Mouse (Mus musculus) CH12.LX (cell line): Measurements from ENCODE around the gene Olfr110. TPM values are rescaled to one million over a fixed set of nuclear protein-coding genes. Genes with fewer than 3 reads are reported as not detected.
A peak's percentile ranks its signal among the peaks of the same experiment; 100 is the strongest.

Experiments
- DNase-seq: peaks from one replicate; pipeline ENCODE4 v3.0.0-alpha.2; 2013; ENCODE audit errors: extremely low read depth
- H3K27ac ChIP-seq: 2 replicates; pipeline ENCODE4 v1.5.1; 2012; ENCODE audit warnings: low read depth, mild to moderate bottlenecking, control low read depth, moderate library complexity; ENCODE audit not compliant: insufficient read depth
- H3K27me3 ChIP-seq: replicated peaks from 2 replicates; pipeline ENCODE3; 2012; ENCODE audit warnings: inconsistent platforms
- H3K36me3 ChIP-seq, 2 experiments: replicated peaks in 1 of 2; 2 replicates each; pipeline versions ENCODE3 to v1.6.1; 2012; ENCODE audit warnings: inconsistent platforms in 1 of 2, low read length in 1 of 2, mild to moderate bottlenecking in 1 of 2, mixed read lengths in 1 of 2, moderate library complexity in 1 of 2; ENCODE audit not compliant: control insufficient read depth in 1 of 2, insufficient read depth in 1 of 2
- H3K4me1 ChIP-seq, 2 experiments: 2 replicates each; pipeline ENCODE4 v1.6.1; 2012; ENCODE audit warnings: inconsistent platforms in 1 of 2, moderate library complexity in 1 of 2; ENCODE audit not compliant: insufficient read depth in 2 of 2, control insufficient read depth in 1 of 2
- H3K4me2 ChIP-seq: 2 replicates; pipeline ENCODE4 v1.6.1; 2012; ENCODE audit warnings: low read depth, mild to moderate bottlenecking, control low read depth; ENCODE audit not compliant: poor library complexity, insufficient read depth, severe bottlenecking
- H3K4me3 ChIP-seq, 3 experiments: fragments of 150-350 bp in 1 of 3; sonication (generic) in 1 of 3; replicated peaks in 1 of 3; 2 replicates each; pipeline versions ENCODE3 to v1.5.1; 2011 to 2012; ENCODE audit warnings: low read depth in 2 of 3, low read length in 2 of 3, mild to moderate bottlenecking in 2 of 3, moderate library complexity in 2 of 3, control low read depth in 1 of 3, improper control_type of control experiment in 1 of 3, inconsistent platforms in 1 of 3, mixed read lengths in 1 of 3; ENCODE audit not compliant: poor library complexity in 1 of 3
- H3K79me2 ChIP-seq: replicated peaks from 2 replicates; pipeline ENCODE4 v1.6.1; 2012; ENCODE audit warnings: mild to moderate bottlenecking, moderate library complexity; ENCODE audit not compliant: control insufficient read depth, poor library complexity, insufficient read depth, severe bottlenecking; ENCODE audit errors: extremely low read depth
- H3K9ac ChIP-seq: 2 replicates; pipeline ENCODE4 v1.6.1; 2012; ENCODE audit warnings: low read depth, mild to moderate bottlenecking, control low read depth, moderate library complexity; ENCODE audit not compliant: insufficient read depth
- H3K9me3 ChIP-seq: replicated peaks from 2 replicates; pipeline ENCODE3; 2012; ENCODE audit warnings: low read length, inconsistent platforms, mixed read lengths
- CHD1 ChIP-seq: IDR thresholded peaks from 2 replicates; pipeline ENCODE4 v1.6.1; 2012; ENCODE audit warnings: low read depth, low read length, improper control_type of control experiment, inconsistent platforms
- CTCF ChIP-seq, 2 experiments: IDR thresholded peaks in 1 of 2; conservative IDR thresholded peaks in 1 of 2; 2 replicates each; pipeline ENCODE4 v1.5.1; 2011 to 2012; ENCODE audit warnings: low read depth in 2 of 2, low read length in 2 of 2, improper control_type of control experiment in 1 of 2, inconsistent platforms in 1 of 2, mild to moderate bottlenecking in 1 of 2, moderate library complexity in 1 of 2
- ELF1 ChIP-seq: IDR thresholded peaks from 2 replicates; pipeline ENCODE4 v1.6.1; 2014; ENCODE audit warnings: low read depth, mild to moderate bottlenecking, inconsistent platforms, low read length, improper control_type of control experiment
- GABPA ChIP-seq: IDR thresholded peaks from 2 replicates; pipeline ENCODE4 v1.6.1; 2012; ENCODE audit warnings: low read depth, low read length, improper control_type of control experiment, inconsistent platforms; ENCODE audit not compliant: insufficient replicate concordance
- IRF4 ChIP-seq: IDR thresholded peaks from 2 replicates; pipeline ENCODE4 v1.6.1; 2014; ENCODE audit warnings: low read depth, mild to moderate bottlenecking, inconsistent platforms, low read length, improper control_type of control experiment
- MAX ChIP-seq: IDR thresholded peaks from 2 replicates; pipeline ENCODE4 v1.6.1; 2011; ENCODE audit warnings: low read length, improper control_type of control experiment
- MAZ ChIP-seq: IDR thresholded peaks from 2 replicates; pipeline ENCODE4 v1.6.1; 2012; ENCODE audit warnings: low read depth, mild to moderate bottlenecking, inconsistent platforms, low read length, improper control_type of control experiment, moderate library complexity
- PAX5 ChIP-seq: IDR thresholded peaks from 2 replicates; pipeline ENCODE4 v1.6.1; 2012; ENCODE audit warnings: low read length, inconsistent platforms, mixed read lengths
- POLR2AphosphoS2 ChIP-seq: IDR thresholded peaks from 2 replicates; pipeline ENCODE4 v1.6.1; 2011; ENCODE audit warnings: low read depth, low read length, improper control_type of control experiment
- SMC3 ChIP-seq: IDR thresholded peaks from 2 replicates; pipeline ENCODE4 v1.6.1; 2011; ENCODE audit warnings: low read depth, low read length, improper control_type of control experiment
- TBP ChIP-seq: conservative IDR thresholded peaks from 2 replicates; pipeline ENCODE4 v1.6.1; 2011; ENCODE audit warnings: low read depth, low read length, improper control_type of control experiment
- USF1 ChIP-seq: IDR thresholded peaks from 2 replicates; pipeline ENCODE4 v1.6.1; 2014; ENCODE audit warnings: low read depth, mild to moderate bottlenecking, inconsistent platforms, low read length, improper control_type of control experiment
- USF2 ChIP-seq: conservative IDR thresholded peaks from 2 replicates; pipeline ENCODE4 v1.6.1; 2011; ENCODE audit warnings: low read depth, low read length, improper control_type of control experiment
- ZC3H11A ChIP-seq: IDR thresholded peaks from 2 replicates; pipeline ENCODE4 v1.6.1; 2012; ENCODE audit warnings: low read depth, mild to moderate bottlenecking, inconsistent platforms, low read length, improper control_type of control experiment
- ZKSCAN1 ChIP-seq: IDR thresholded peaks from 2 replicates; pipeline ENCODE4 v1.6.1; 2012; ENCODE audit warnings: low read depth, inconsistent platforms, low read length, improper control_type of control experiment, borderline replicate concordance
- dilution Hi-C: fragments of 300-500 bp; cut with MboI; formaldehyde crosslinking; loops from 2 replicates; pipeline ENCODE4 v1.14.3; 2020; ENCODE audit warnings: low sequenced_read_pairs; ENCODE audit not compliant: extremely low pct_unique_long_range_greater_than_20kb, extremely low pct_ligation_motif_present
- in situ Hi-C: fragments of 300-500 bp; cut with MboI; formaldehyde crosslinking; loops from 3 replicates; pipeline ENCODE4 v1.14.3; 2019; ENCODE audit warnings: low sequenced_read_pairs, low pct_ligation_motif_present, low pct_unique_long_range_greater_than_20kb, mixed read lengths
- polyA plus RNA-seq: library from polyadenylated mRNA; unstranded; fragments of >175 nt; gene quantifications from 2 replicates; pipeline ENCODE4 v1.2.1, GENCODE M21; 2012; ENCODE audit warnings: low read depth; ENCODE audit not compliant: insufficient read length
- total RNA-seq, 2 experiments: library from RNA; depleted of rRNA; stranded (reverse); fragments of 300-350 nt in 1 of 2; fragments of >200 nt in 1 of 2; gene quantifications; 2 replicates each; pipeline ENCODE4 v1.2.3; 2012 to 2014

Olfr110 gene
- total RNA-seq (2012; rRNA removed) (not detected in 2 replicates), total RNA-seq (2014; rRNA removed) (not detected in 2 replicates), polyA plus RNA-seq (not detected in 2 replicates)

DNA sequence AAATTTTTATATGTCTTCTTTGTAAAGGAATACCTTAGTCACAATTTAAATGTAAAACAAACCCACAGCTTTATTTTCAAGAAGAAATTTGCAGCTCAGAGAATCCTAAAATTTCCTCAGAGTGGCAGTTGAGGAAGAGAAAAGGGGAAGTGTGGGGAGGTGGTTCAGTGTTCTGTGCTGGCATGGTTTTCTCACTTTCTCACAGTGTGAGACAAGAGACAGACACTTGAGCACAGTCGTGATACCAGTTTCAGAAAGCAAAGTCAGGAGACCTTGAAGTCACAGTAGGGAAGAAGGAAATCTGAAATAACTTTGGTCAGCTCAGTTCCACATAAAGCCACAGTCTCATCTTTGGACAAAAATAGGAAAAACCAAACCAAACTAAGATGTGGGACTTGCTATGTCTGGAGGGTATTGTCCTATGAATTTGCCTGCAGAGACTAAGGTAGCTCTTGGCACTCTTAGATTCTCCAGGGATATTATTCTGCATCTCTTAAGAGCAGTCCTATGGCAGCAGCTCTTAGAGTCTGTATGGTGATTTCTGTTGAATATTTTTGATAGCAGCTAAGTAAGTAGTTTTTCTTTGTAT lies at the start of gene Olfr110:
TSS of gene Olfr110 (plus strand) at position 539 of the 589 bp plus-strand sequence.
- in situ Hi-C loops (no loop called here), dilution Hi-C loops (no loop called here)
- H3K4me2 ChIP-seq: no peak within 1 kb of the TSS
- no peaks in the 10 kb centered on the region for H3K27me3 ChIP-seq
- TF ChIP-seq ELF1: no peak
- no peak within 1 kb of the TSS for H3K9ac ChIP-seq
- no peak within 1 kb of the TSS for H3K27ac ChIP-seq
- H3K9me3 ChIP-seq: peaks cover 3% of the 10 kb centered on the region
- H3K4me1 ChIP-seq: no peaks in the 10 kb centered on the region
- no peaks in the 10 kb centered on the region for H3K79me2 ChIP-seq
- H3K36me3 ChIP-seq: no peaks in the 10 kb centered on the region
- no peak within 1 kb of the TSS for H3K4me3 ChIP-seq
- DNase-seq: peak; percentile 1

DNA sequence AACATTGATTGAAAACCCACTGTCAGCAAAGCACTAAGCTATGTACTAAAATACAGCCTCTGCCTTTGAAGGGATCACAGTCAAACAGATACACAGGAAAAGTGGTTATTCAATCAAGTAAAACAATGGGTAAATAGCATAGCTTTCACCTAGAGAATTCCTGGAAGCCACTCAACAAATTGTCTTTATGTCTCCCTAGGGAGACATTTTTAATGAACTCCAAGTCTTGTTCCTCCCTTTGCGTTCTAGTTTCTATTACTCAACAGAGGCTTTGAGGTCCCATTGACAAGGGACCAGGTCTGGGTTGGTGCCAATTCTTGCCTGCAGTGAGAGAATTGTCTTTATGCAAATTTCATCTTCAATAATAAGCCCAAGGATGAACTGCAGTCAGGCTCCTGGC lies 47.1 kb upstream of the Olfr110 start, which contains the start of gene Olfr108:
TSS of gene Olfr108 (plus strand) at position 301 of the 400 bp plus-strand sequence.
- no peak for DNase-seq
- Histone ChIP-seq H3K4me2 (no peak within 1 kb of the TSS), H3K27me3 (no peaks in the 10 kb centered on the region), H3K9ac (no peak within 1 kb of the TSS), H3K27ac (no peak within 1 kb of the TSS), H3K36me3 (no peaks in the 10 kb centered on the region), H3K4me3 (no peak within 1 kb of the TSS), H3K4me1 (no peaks in the 10 kb centered on the region), H3K9me3 (no peaks in the 10 kb centered on the region), H3K79me2 (no peaks in the 10 kb centered on the region)
- in situ Hi-C loops (no loop called here), dilution Hi-C loops (no loop called here)
- TF ChIP-seq CTCF (conservative IDR thresholded peaks at IDR 0.05 in 1 of 2, IDR thresholded peaks at IDR 0.05 in 1 of 2; ENCODE audit: low read depth in 2 of 2, low read length in 2 of 2): no peak
- TF ChIP-seq ELF1: no peak
- no peak for TF ChIP-seq TBP
- no peak for TF ChIP-seq CHD1
- TF ChIP-seq MAZ: no peak
- no peak for TF ChIP-seq PAX5
- no peak for TF ChIP-seq ZKSCAN1
- no peak for TF ChIP-seq ZC3H11A
- TF ChIP-seq POLR2AphosphoS2: no peak
- no peak for TF ChIP-seq MAX
- no peak for TF ChIP-seq IRF4
- no peak for TF ChIP-seq USF1

DNA sequence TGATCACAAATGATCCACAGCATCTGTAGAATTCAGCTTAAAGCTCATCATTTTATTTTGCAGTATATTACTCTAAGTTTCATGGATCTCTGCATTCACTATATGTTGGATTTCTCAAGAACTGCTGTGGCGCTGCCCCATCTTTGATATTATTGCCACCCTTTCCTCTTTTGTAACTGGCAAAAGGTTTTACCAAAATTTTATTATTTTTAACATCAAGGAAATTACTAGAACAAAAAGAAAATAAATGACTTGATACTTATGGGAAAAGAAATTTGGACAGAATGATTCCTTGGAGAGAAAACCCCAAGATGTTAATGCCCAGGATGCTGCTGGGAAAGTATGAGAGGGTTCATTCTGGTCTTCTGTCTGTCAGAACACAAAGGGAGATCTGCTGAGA lies 33.7 kb upstream of the Olfr110 start, which contains the start of gene Olfr109:
TSS of gene Olfr109 (plus strand) at position 301 of the 400 bp plus-strand sequence.
- dilution Hi-C loops: no loop called here

More for the DNA sequence above, 33.7 kb upstream of the Olfr110 start, which contains the start of gene Olfr109:
- H3K9me3 ChIP-seq: no peaks in the 10 kb centered on the region
- H3K4me1 ChIP-seq: no peaks in the 10 kb centered on the region
- H3K9ac ChIP-seq: no peak within 1 kb of the TSS
- TF ChIP-seq GABPA (no peak), SMC3 (no peak), ZKSCAN1 (no peak), MAX (no peak), USF2 (no peak)
- no peaks in the 10 kb centered on the region for H3K79me2 ChIP-seq
- no peak within 1 kb of the TSS for H3K4me2 ChIP-seq
- in situ Hi-C loops: no loop called here
- no peaks in the 10 kb centered on the region for H3K36me3 ChIP-seq
- no peak within 1 kb of the TSS for H3K4me3 ChIP-seq
- H3K27ac ChIP-seq: no peak within 1 kb of the TSS
- no peak for DNase-seq
- no peaks in the 10 kb centered on the region for H3K27me3 ChIP-seq
